Mouse (Mus musculus) spleen, adult 2 months (tissue): ENCODE measurements around the gene Olfr214. TPM values are rescaled to one million over a fixed set of nuclear protein-coding genes. Genes with fewer than 3 reads are reported as not detected.
"Not testable (repeated sequence)": the region's sequence is repeated elsewhere in the genome, so short reads cannot be mapped to it uniquely, and the experiment has no call there.

ENCODE experiments used
- DNase-seq, 2 experiments: peaks; one replicate each; pipeline versions ENCODE4 v3.0.0 to v3.0.0-alpha.2; 2012 to 2021; ENCODE audit warnings: low spot score in 2 of 2, low read depth in 1 of 2
- H3K27ac ChIP-seq: fragments of 200-500 bp; 2 replicates; pipeline ENCODE4 v1.5.1; 2012; ENCODE audit warnings: low read length, inconsistent platforms; ENCODE audit not compliant: insufficient read depth
- H3K27me3 ChIP-seq: fragments of 200-500 bp; 2 replicates; pipeline ENCODE4 v1.6.1; 2012; ENCODE audit warnings: mild to moderate bottlenecking, moderate library complexity, low read length, inconsistent platforms; ENCODE audit not compliant: control insufficient read depth, insufficient read depth
- H3K36me3 ChIP-seq: fragments of 200-500 bp; 2 replicates; pipeline ENCODE4 v1.6.1; 2012; ENCODE audit warnings: mild to moderate bottlenecking, low read length, inconsistent platforms; ENCODE audit not compliant: control insufficient read depth, insufficient read depth
- H3K4me1 ChIP-seq: fragments of 200-500 bp; 2 replicates; pipeline ENCODE4 v1.6.1; 2011; ENCODE audit warnings: inconsistent platforms; ENCODE audit not compliant: control insufficient read depth, insufficient read depth, insufficient read length
- H3K4me3 ChIP-seq: fragments of 200-500 bp; 2 replicates; pipeline ENCODE4 v1.5.1; 2011; ENCODE audit warnings: mild to moderate bottlenecking, inconsistent platforms; ENCODE audit not compliant: insufficient read depth, insufficient read length; ENCODE audit errors: extremely low read depth
- CTCF ChIP-seq: fragments of 200-500 bp; IDR thresholded peaks from 2 replicates; pipeline ENCODE4 v1.5.1; 2011; ENCODE audit warnings: mild to moderate bottlenecking, inconsistent platforms; ENCODE audit not compliant: insufficient read depth, insufficient read length, insufficient replicate concordance; ENCODE audit errors: extremely low read depth
- POLR2A ChIP-seq: fragments of 200-500 bp; IDR thresholded peaks from 2 replicates; pipeline ENCODE4 v1.6.1; 2011; ENCODE audit warnings: low read depth, low read length, inconsistent platforms
- WGBS: fragments of 180-500 bp; shearing (Covaris S2); methylation state at CpG from one replicate; pipeline ENCODE4 v1.1.7; 2018; 5-methylcytosine and 5-hydroxymethylcytosine counted together
- polyA plus RNA-seq: library from polyadenylated mRNA; depleted of rRNA; stranded (reverse); fragments of >200 nt; gene quantifications from 2 replicates; pipeline ENCODE4 v1.2.3, GENCODE M21; 2012; rRNA removed

The Olfr214 gene
- polyA plus RNA-seq, 1 experiment, result not detected

- WGBS, result 35% methylated on average over 3 of the region's 3 CpGs
- DNase-seq, result no peak
- no peak overlapping the region for H3K4me3 ChIP-seq
These were observed 15.8 kb downstream of the Olfr214 start for GRCm38 (mm10) chr6:116569834-116570233.

DNA sequence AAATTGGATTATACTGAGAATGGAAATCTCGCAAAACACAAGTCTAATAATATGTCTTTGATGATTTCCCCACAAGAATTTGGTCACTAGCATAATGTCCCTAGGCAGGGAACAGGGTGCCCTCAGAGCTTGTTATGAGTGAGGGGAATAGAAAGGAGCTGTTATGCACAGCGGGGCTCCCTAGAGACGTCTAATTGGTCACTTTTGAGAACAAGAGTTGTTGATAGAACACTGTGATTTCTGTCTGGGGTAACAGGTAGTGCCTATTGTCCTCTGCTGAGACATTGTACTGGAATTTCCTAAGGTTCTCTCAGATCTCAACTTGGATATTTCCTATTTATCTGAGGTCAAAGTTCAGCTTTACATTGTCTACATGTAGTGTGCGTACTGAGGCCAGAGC lies 30.1 kb downstream of the Olfr214 start, which contains the start of gene Olfr215:
Gene Olfr215, minus strand, starts transcription at position 101 of the 400 bp plus-strand sequence.
- H3K4me3 ChIP-seq, result no peak within 1 kb of the TSS
- 84% methylated on average over 4 of the region's 4 CpGs for WGBS

More at GRCm38 (mm10) chr6:116569834-116570233, 15.8 kb downstream of the Olfr214 start:
- H3K36me3 ChIP-seq, result no peaks in the 10 kb centered on the region
- TF ChIP-seq CTCF (no peak), POLR2A (no peak)
- H3K4me1 ChIP-seq, result no peaks in the 10 kb centered on the region
- no peak overlapping the region for H3K27ac ChIP-seq
- H3K27me3 ChIP-seq, result no peaks in the 10 kb centered on the region

DNA sequence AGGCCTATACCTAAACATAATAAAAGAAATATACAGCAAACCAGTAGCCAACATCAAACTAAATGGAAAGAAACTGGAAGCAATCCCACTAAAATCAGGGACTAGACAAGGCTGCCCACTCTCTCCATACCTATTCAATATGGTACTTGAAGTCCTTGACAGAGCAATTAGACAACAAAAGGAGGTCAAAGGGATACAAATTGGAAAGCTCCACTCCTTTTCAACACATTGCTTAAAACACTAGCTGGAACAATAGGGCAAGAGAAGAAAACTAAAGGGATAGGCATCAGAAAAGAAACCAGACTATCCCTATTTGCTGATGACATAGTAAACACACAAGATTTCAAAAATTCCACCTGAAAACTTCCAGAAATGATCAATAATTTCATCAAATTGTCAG lies 46.9 kb downstream of the Olfr214 start:
- not testable (repeated sequence) for DNase-seq, H3K4me3 ChIP-seq, H3K36me3 ChIP-seq, H3K27me3 ChIP-seq, H3K27ac ChIP-seq, H3K4me1 ChIP-seq

More for the DNA sequence above, 30.1 kb downstream of the Olfr214 start, which contains the start of gene Olfr215:
- no peak for DNase-seq
- TF ChIP-seq POLR2A, result no peak
- no peak for TF ChIP-seq CTCF
- no peaks in the 10 kb centered on the region for H3K36me3 ChIP-seq
- H3K4me1 ChIP-seq, result no peaks in the 10 kb centered on the region
- no peaks in the 10 kb centered on the region for H3K27me3 ChIP-seq
- no peak within 1 kb of the TSS for H3K27ac ChIP-seq

DNA sequence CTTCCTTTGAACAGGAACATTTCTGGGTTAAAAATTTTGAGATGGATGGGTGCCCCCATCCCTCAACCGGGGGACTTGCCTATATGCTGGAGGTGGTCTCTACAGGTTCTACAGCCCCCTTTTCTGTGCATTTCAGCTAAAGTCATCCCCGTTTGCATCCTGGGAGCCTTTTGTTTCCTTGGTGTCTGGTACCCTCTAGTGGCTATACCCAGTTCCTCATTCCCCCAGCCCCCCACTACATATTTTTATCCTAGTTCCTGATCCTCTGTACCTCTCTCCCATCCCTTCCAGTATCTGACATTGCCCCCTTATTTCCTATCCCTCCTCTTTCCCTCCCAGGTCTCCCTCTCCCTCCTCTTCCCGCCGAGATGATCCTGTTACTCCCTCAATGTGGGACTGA lies 53.2 kb downstream of the Olfr214 start:
- no peak for DNase-seq
- WGBS, result 46% methylated on average over 4 of the region's 4 CpGs
- Histone ChIP-seq H3K27ac (no peak overlapping the region), H3K27me3 (no peaks in the 10 kb centered on the region), H3K4me3 (no peak overlapping the region), H3K4me1 (no peaks in the 10 kb centered on the region), H3K36me3 (no peaks in the 10 kb centered on the region)
- TF ChIP-seq POLR2A, result no peak
- TF ChIP-seq CTCF, result no peak

Other genes with a start within 250 kb of the Olfr214 start
- 24.1 and 36.7 TPM in 2 replicates for gene March8, start 216.2 kb upstream of the Olfr214 start, polyA plus RNA-seq
- 2.5 and 2.8 TPM in 2 replicates for gene Alox5, start 93.1 kb upstream of the Olfr214 start, polyA plus RNA-seq
- gene Olfr211, start 65.1 kb upstream of the Olfr214 start, polyA plus RNA-seq, result not detected in 2 replicates
- gene Olfr212, start 47.7 kb upstream of the Olfr214 start, polyA plus RNA-seq, result not detected in 2 replicates
- not detected in 2 replicates for gene Olfr213, start 15.8 kb upstream of the Olfr214 start, polyA plus RNA-seq
- not detected in 2 replicates for gene Gm5580, start 3.1 kb upstream of the Olfr214 start, polyA plus RNA-seq
- not detected in 2 replicates for gene Olfr215, start 30.0 kb downstream of the Olfr214 start, polyA plus RNA-seq
- gene Zfp422, start 74.8 kb downstream of the Olfr214 start, polyA plus RNA-seq, result 5.9 and 7.2 TPM in 2 replicates
- 2.5 and 2.6 TPM in 2 replicates for gene Depp1, start 96.4 kb downstream of the Olfr214 start, polyA plus RNA-seq
- gene Rassf4, start 119.7 kb downstream of the Olfr214 start, polyA plus RNA-seq, result 19.4 and 23.5 TPM in 2 replicates
- gene Tmem72, start 162.7 kb downstream of the Olfr214 start, polyA plus RNA-seq, result 0.01 TPM in 2 replicates